8 mouse cellular contexts compared by ENCODE assay signal in genomic region chr3:52342801-52343200, GRCm38 (mm10).
DNase-seq lines count a peak whose midpoint lies in the region; ATAC-seq lines count a peak whose summit lies in the region.

No protein-coding gene starts in this region.

- peak; percentile 59 for DNase-seq in layer of hippocampus, adult 11-12 months (ENCODE audit: low spot score)
- DNase-seq in layer of hippocampus, postnatal 36 days = no peak
- DNase-seq in ZHBTc4 (ENCODE audit: low read depth, low spot score) = peak; percentile 21
- no peak for DNase-seq in spleen, postnatal 14 days (ENCODE audit: low spot score in 2 of 2)
- DNase-seq in thymus, postnatal 36 days = no peak

- ATAC-seq in cerebellum, adult (ENCODE audit: insufficient number of reproducible peaks, low FRiP score, low TSS enrichment) = peak; percentile 67
- peak; percentile 61 for ATAC-seq in megakaryocyte progenitor cell, adult 5-6 weeks (replicated peaks; ENCODE audit: poor library complexity)
- no peak for ATAC-seq in granulocyte monocyte progenitor cell, adult 5-6 weeks (replicated peaks; ENCODE audit: poor library complexity, severe bottlenecking)

Comparison
In these comparisons a context has a peak if more than half of its experiments do, and no peak if none do; other contexts are left out.
1. DNase-seq: peak in layer of hippocampus, adult 11-12 months (single experiment) and ZHBTc4 (single experiment); none in layer of hippocampus, postnatal 36 days (0 of 2), spleen, postnatal 14 days (0 of 2) and thymus, postnatal 36 days (0 of 2).